Mouse (Mus musculus): ENCODE measurements at regions not wholly inside any gene's neighbourhood (a gene's known extent, or its start where the extent isn't known, plus 50 kb on each side); places are given as distances from the start of the nearest gene placed in this dataset.

DNA sequence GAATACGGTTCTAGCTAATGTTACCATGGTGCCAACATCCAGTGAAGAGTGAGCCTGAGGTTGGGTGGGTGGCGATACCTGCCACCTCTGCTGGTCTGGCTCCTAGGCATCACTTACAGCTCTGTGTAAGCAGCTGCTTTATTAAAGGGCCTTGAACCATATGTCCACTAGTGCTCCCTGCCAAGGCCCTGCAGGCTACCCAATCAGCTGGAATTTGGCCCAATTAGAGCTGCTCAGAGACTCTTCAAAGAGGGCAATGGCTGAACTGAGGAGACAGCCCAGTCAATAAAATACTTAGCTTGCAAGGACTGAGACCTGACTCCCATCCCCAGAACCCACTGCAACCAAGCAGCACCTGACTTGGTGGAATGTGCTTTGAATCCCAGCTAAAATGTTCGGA is 270.9 kb upstream of the Stt3b start:
- TF ChIP-seq EP300 (optimal IDR thresholded peaks at IDR 0.05) = no peak
- DNase-seq (ENCODE audit: low spot score) (no peak), ATAC-seq (ENCODE audit: low FRiP score, low TSS enrichment) (no peak)
- Histone ChIP-seq H3K4me2 (replicated peaks; ENCODE audit: low read depth) (no peak overlapping the region), H3K27me3 (ENCODE audit: control insufficient read depth, insufficient read depth, low read length) (no peaks in the 10 kb centered on the region), H3K4me3 (ENCODE audit: low read depth, low read length) (no peak overlapping the region), H3K27ac (replicated peaks) (no peak overlapping the region), H3K4me1 (replicated peaks; ENCODE audit: control insufficient read depth, insufficient read depth) (no peaks in the 10 kb centered on the region), H3K36me3 (ENCODE audit: control insufficient read depth, insufficient read depth, low read length) (no peaks in the 10 kb centered on the region), H3K9me3 (ENCODE audit: control insufficient read depth, low read length) (no peaks in the 10 kb centered on the region), H3K9ac (ENCODE audit: low read length) (no peak overlapping the region)
- 85% methylated on average over 3 of the region's 3 CpGs for WGBS

DNA sequence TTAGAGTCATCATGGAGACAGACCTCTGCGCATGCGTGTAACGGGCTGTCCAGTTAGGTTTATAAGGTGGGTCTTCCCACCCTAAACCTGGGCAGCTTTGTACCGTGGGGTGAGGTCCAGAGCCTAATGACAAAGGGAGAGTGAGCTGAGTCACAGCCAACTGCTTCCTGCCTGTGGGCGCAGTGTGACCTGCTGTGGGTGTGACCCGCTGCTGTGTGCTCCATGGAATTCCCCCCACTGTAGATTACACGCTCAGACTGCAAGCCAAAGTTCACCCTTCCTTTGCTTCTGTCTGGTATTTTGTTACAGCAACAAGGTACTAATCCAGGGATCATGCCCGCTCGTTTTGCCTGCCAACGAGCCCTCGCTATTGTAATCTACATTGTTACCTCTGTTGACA is 273.3 kb upstream of the Stt3b start:
- Histone ChIP-seq H3K4me1 (replicated peaks; ENCODE audit: control insufficient read depth, insufficient read depth) (no peaks in the 10 kb centered on the region), H3K27ac (replicated peaks) (no peak overlapping the region), H3K4me2 (replicated peaks; ENCODE audit: low read depth) (no peak overlapping the region), H3K9ac (ENCODE audit: low read length) (no peak overlapping the region), H3K4me3 (ENCODE audit: low read depth, low read length) (no peak overlapping the region), H3K27me3 (ENCODE audit: control insufficient read depth, insufficient read depth, low read length) (no peaks in the 10 kb centered on the region), H3K36me3 (ENCODE audit: control insufficient read depth, insufficient read depth, low read length) (no peaks in the 10 kb centered on the region), H3K9me3 (ENCODE audit: control insufficient read depth, low read length) (no peaks in the 10 kb centered on the region)
- no peak for TF ChIP-seq CTCF (IDR thresholded peaks at IDR 0.05; ENCODE audit: low read depth)
- no peak for TF ChIP-seq EP300 (optimal IDR thresholded peaks at IDR 0.05)
- peak; percentile 90 for ATAC-seq (ENCODE audit: low FRiP score, low TSS enrichment)
- WGBS = 79% methylated on average over 11 of the region's 11 CpGs
- DNase-seq (ENCODE audit: low spot score) = peak; percentile 41

DNA sequence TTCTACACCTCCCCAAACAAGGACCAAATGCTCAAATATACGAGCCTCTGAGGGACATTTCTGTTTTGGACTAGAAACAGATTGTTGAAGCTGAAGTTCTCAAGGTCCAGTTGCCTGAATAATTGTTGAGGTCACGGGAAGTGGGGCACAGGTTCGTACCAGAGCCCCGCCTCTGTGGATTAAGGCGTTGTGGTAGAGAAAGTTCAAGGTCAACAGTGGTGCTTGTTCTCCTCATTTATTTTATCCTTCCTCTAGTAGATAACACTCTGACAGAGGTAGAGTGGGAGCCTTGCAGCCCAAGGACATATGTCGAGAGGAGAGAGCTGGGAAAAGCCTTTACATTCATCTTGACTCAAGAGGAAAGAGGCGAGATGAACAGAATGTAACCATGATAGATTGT is 274.7 kb upstream of the Stt3b start:
- ATAC-seq (ENCODE audit: low FRiP score, low TSS enrichment) (peak; percentile 70; the same call in 1 of the 2 replicates), DNase-seq (ENCODE audit: low spot score) (peak; percentile 26)
- Histone ChIP-seq H3K4me2 (replicated peaks; ENCODE audit: low read depth) (no peak overlapping the region), H3K9ac (ENCODE audit: low read length) (no peak overlapping the region), H3K36me3 (ENCODE audit: control insufficient read depth, insufficient read depth, low read length) (no peaks in the 10 kb centered on the region), H3K9me3 (ENCODE audit: control insufficient read depth, low read length) (no peaks in the 10 kb centered on the region), H3K4me1 (replicated peaks; ENCODE audit: control insufficient read depth, insufficient read depth) (no peaks in the 10 kb centered on the region), H3K4me3 (ENCODE audit: low read depth, low read length) (no peak overlapping the region), H3K27ac (replicated peaks) (no peak overlapping the region), H3K27me3 (ENCODE audit: control insufficient read depth, insufficient read depth, low read length) (no peaks in the 10 kb centered on the region)
- TF ChIP-seq CTCF (IDR thresholded peaks at IDR 0.05; ENCODE audit: low read depth) = no peak
- no peak for TF ChIP-seq EP300 (optimal IDR thresholded peaks at IDR 0.05)
- WGBS = 64% methylated on average over 7 of the region's 7 CpGs

GRCm38 (mm10) chr9:115592466-115592865 is 282.2 kb upstream of the Stt3b start:
- Histone ChIP-seq H3K4me2 (replicated peaks; ENCODE audit: low read depth) (no peak overlapping the region), H3K4me1 (replicated peaks; ENCODE audit: control insufficient read depth, insufficient read depth) (no peaks in the 10 kb centered on the region), H3K9me3 (ENCODE audit: control insufficient read depth, low read length) (no peaks in the 10 kb centered on the region), H3K9ac (ENCODE audit: low read length) (no peak overlapping the region), H3K27ac (replicated peaks) (no peak overlapping the region), H3K36me3 (ENCODE audit: control insufficient read depth, insufficient read depth, low read length) (no peaks in the 10 kb centered on the region), H3K4me3 (ENCODE audit: low read depth, low read length) (no peak overlapping the region), H3K27me3 (ENCODE audit: control insufficient read depth, insufficient read depth, low read length) (no peaks in the 10 kb centered on the region)
- WGBS = 66% methylated on average over 5 of the region's 5 CpGs
- ATAC-seq (ENCODE audit: low FRiP score, low TSS enrichment) (no peak), DNase-seq (ENCODE audit: low spot score) (no peak)
- TF ChIP-seq EP300 (optimal IDR thresholded peaks at IDR 0.05) = no peak
- no peak for TF ChIP-seq CTCF (IDR thresholded peaks at IDR 0.05; ENCODE audit: low read depth)

GRCm38 (mm10) chr9:115600228-115600627 is 290.0 kb upstream of the Stt3b start:
- 54% methylated on average over 9 of the region's 9 CpGs for WGBS
- TF ChIP-seq CTCF (IDR thresholded peaks at IDR 0.05; ENCODE audit: low read depth) = no peak
- no peak for TF ChIP-seq EP300 (optimal IDR thresholded peaks at IDR 0.05)
- no peak overlapping the region for H3K9ac ChIP-seq (ENCODE audit: low read length)
- H3K27ac ChIP-seq (replicated peaks) = no peak overlapping the region
- no peaks in the 10 kb centered on the region for H3K9me3 ChIP-seq (ENCODE audit: control insufficient read depth, low read length)
- H3K27me3 ChIP-seq (ENCODE audit: control insufficient read depth, insufficient read depth, low read length) = no peaks in the 10 kb centered on the region
- H3K4me1 ChIP-seq (replicated peaks; ENCODE audit: control insufficient read depth, insufficient read depth) = no peaks in the 10 kb centered on the region
- ATAC-seq (ENCODE audit: low FRiP score, low TSS enrichment) (no peak), DNase-seq (ENCODE audit: low spot score) (no peak)
- no peaks in the 10 kb centered on the region for H3K36me3 ChIP-seq (ENCODE audit: control insufficient read depth, insufficient read depth, low read length)
- H3K4me2 ChIP-seq (replicated peaks; ENCODE audit: low read depth) = no peak overlapping the region
- H3K4me3 ChIP-seq (ENCODE audit: low read depth, low read length) = no peak overlapping the region

DNA sequence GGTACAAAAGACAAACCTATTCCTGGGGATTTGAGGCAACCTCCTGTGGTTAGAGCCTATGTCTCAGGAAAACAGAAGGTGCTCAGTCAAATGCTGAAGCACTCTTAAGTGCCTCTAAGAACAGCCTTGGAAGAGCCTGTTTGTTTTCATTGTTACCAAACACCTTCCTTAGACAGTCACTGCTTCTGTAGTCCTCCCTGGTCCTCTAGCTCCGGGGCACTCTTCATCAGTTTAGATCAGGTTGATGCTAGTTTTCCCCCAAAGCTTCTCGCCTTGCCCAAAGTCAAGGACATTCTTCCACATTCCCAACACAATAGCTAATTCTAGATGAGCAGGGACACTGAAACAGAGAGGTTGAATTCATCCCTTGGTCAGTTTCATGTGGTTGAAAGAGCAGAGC is 290.6 kb upstream of the Stt3b start:
- H3K4me3 ChIP-seq (ENCODE audit: low read depth, low read length) = no peak overlapping the region
- TF ChIP-seq EP300 (optimal IDR thresholded peaks at IDR 0.05) = no peak
- TF ChIP-seq CTCF (IDR thresholded peaks at IDR 0.05; ENCODE audit: low read depth) = no peak
- no peak overlapping the region for H3K4me2 ChIP-seq (replicated peaks; ENCODE audit: low read depth)
- ATAC-seq (ENCODE audit: low FRiP score, low TSS enrichment) (no peak), DNase-seq (ENCODE audit: low spot score) (no peak)
- no peak overlapping the region for H3K27ac ChIP-seq (replicated peaks)
- no peak overlapping the region for H3K9ac ChIP-seq (ENCODE audit: low read length)
- no peaks in the 10 kb centered on the region for H3K36me3 ChIP-seq (ENCODE audit: control insufficient read depth, insufficient read depth, low read length)
- no peaks in the 10 kb centered on the region for H3K9me3 ChIP-seq (ENCODE audit: control insufficient read depth, low read length)
- no peaks in the 10 kb centered on the region for H3K27me3 ChIP-seq (ENCODE audit: control insufficient read depth, insufficient read depth, low read length)
- 79% methylated on average over 2 of the region's 2 CpGs for WGBS
- no peaks in the 10 kb centered on the region for H3K4me1 ChIP-seq (replicated peaks; ENCODE audit: control insufficient read depth, insufficient read depth)

Measured in stomach, postnatal 0 days (tissue).